ENCODE assay signal across 8 mouse cellular contexts in genomic region chrX:12091431-12092061, GRCm38 (mm10).
A peak's percentile ranks its signal among the peaks of the same experiment; 100 is the strongest.
DNase-seq lines count a peak whose midpoint lies in the region; ATAC-seq and TF ChIP-seq lines count a peak whose summit lies in the region.

No protein-coding gene starts in this region.

- peak overlapping the region; percentile 96 for H3K27ac ChIP-seq in forebrain, embryonic 13.5 days
- H3K27ac ChIP-seq in hindbrain, embryonic 13.5 days = peak overlapping the region; percentile 96
- peak overlapping the region; percentile 81 for H3K27ac ChIP-seq in limb, embryonic 13.5 days
- peak overlapping the region; percentile 59; the same call in 1 of the 2 replicates for H3K27ac ChIP-seq in midbrain, postnatal 0 days (ENCODE audit: low read depth, low read length)

- H3K36me3 ChIP-seq in forebrain, embryonic 13.5 days (ENCODE audit: poor library complexity, severe bottlenecking) = no peaks in the 10 kb centered on the region
- H3K36me3 ChIP-seq in hindbrain, embryonic 13.5 days = no peaks in the 10 kb centered on the region
- no peaks in the 10 kb centered on the region for H3K36me3 ChIP-seq in limb, embryonic 13.5 days
- no peaks in the 10 kb centered on the region for H3K36me3 ChIP-seq in midbrain, postnatal 0 days (ENCODE audit: insufficient read depth, low read length)

- intact Hi-C loops in heart, postnatal 25 days (cut with DNase I) = no loop called here

- peak overlapping the region; percentile 48 for H3K4me3 ChIP-seq in forebrain, embryonic 13.5 days
- H3K4me3 ChIP-seq in hindbrain, embryonic 13.5 days = peak overlapping the region; percentile 49
- peak overlapping the region; percentile 55 for H3K4me3 ChIP-seq in limb, embryonic 13.5 days
- H3K4me3 ChIP-seq in midbrain, postnatal 0 days (ENCODE audit: low read depth, low read length) = peak overlapping the region; percentile 49

- peak; percentile 96 for DNase-seq in heart, adult 11 months
- no peak for DNase-seq in heart, postnatal 25 days (ENCODE audit: low spot score)
- DNase-seq in adrenal gland, adult 2 months = peak; percentile 76
- peak; percentile 9 for DNase-seq in midbrain, postnatal 0 days (ENCODE audit: low spot score)
- peak; percentile 52 for DNase-seq in thymus, postnatal 25 days

- peaks cover 30% of the 10 kb centered on the region for H3K4me1 ChIP-seq in forebrain, embryonic 13.5 days
- H3K4me1 ChIP-seq in hindbrain, embryonic 13.5 days (replicated peaks) = peaks cover 40% of the 10 kb centered on the region
- H3K4me1 ChIP-seq in limb, embryonic 13.5 days = peaks cover 34% of the 10 kb centered on the region
- H3K4me1 ChIP-seq in midbrain, postnatal 0 days (ENCODE audit: insufficient read depth, low read length) = no peaks in the 10 kb centered on the region

- H3K9me3 ChIP-seq in forebrain, embryonic 13.5 days (replicated peaks) = no peaks in the 10 kb centered on the region
- no peaks in the 10 kb centered on the region for H3K9me3 ChIP-seq in hindbrain, embryonic 13.5 days
- no peaks in the 10 kb centered on the region for H3K9me3 ChIP-seq in limb, embryonic 13.5 days
- no peaks in the 10 kb centered on the region for H3K9me3 ChIP-seq in midbrain, postnatal 0 days (ENCODE audit: low read length)

- peak overlapping the region; percentile 79 for H3K4me2 ChIP-seq in forebrain, embryonic 13.5 days
- peak overlapping the region; percentile 83 for H3K4me2 ChIP-seq in hindbrain, embryonic 13.5 days
- H3K4me2 ChIP-seq in limb, embryonic 13.5 days (replicated peaks) = peak overlapping the region; percentile 85
- peak overlapping the region; percentile 85 for H3K4me2 ChIP-seq in midbrain, postnatal 0 days (ENCODE audit: low read depth, low read length, poor library complexity, severe bottlenecking)

- no peak for TF ChIP-seq CTCF in midbrain, postnatal 0 days (IDR thresholded peaks at IDR 0.05)

- H3K9ac ChIP-seq in forebrain, embryonic 13.5 days = peak overlapping the region; percentile 69
- H3K9ac ChIP-seq in hindbrain, embryonic 13.5 days = peak overlapping the region; percentile 75
- peak overlapping the region; percentile 77 for H3K9ac ChIP-seq in limb, embryonic 13.5 days
- peak overlapping the region; percentile 59 for H3K9ac ChIP-seq in midbrain, postnatal 0 days (replicated peaks; ENCODE audit: low read length, poor library complexity, severe bottlenecking)

- no peak for ATAC-seq in forebrain, embryonic 13.5 days
- ATAC-seq in hindbrain, embryonic 13.5 days (ENCODE audit: low FRiP score) = no peak
- no peak for ATAC-seq in limb, embryonic 13.5 days (ENCODE audit: low FRiP score, low read depth)
- ATAC-seq in midbrain, postnatal 0 days (ENCODE audit: low FRiP score) = 0 out of 2 replicates have a peak, but pooled peaks have one; percentile 1

- peaks cover 63% of the 10 kb centered on the region for H3K27me3 ChIP-seq in forebrain, embryonic 13.5 days
- H3K27me3 ChIP-seq in hindbrain, embryonic 13.5 days = peaks cover 90% of the 10 kb centered on the region
- peaks cover 84% of the 10 kb centered on the region for H3K27me3 ChIP-seq in limb, embryonic 13.5 days
- H3K27me3 ChIP-seq in midbrain, postnatal 0 days (ENCODE audit: insufficient read depth, low read length) = peaks cover 10% of the 10 kb centered on the region; the same call in 1 of the 2 replicates

- 1% methylated on average over 46 of the region's 56 CpGs for WGBS in forebrain, embryonic 13.5 days
- WGBS in hindbrain, embryonic 13.5 days = under 1% methylated on average over 41 of the region's 56 CpGs
- 3% methylated on average over 36 of the region's 56 CpGs for WGBS in limb, embryonic 13.5 days
- 3% methylated on average over 43 of the region's 56 CpGs for WGBS in midbrain, postnatal 0 days
